Mouse (Mus musculus) common myeloid progenitor, adult 5-6 weeks (primary cell): ENCODE data around the gene Olfr283. TPM values are rescaled to one million over a fixed set of nuclear protein-coding genes. Genes with fewer than 3 reads are reported as not detected.
"Not testable (repeated sequence)": the region's sequence is repeated elsewhere in the genome, so short reads cannot be mapped to it uniquely, and the experiment has no call there.

Experiments used
- ATAC-seq: replicated peaks from 2 replicates; pipeline ENCODE4 v1.8.0; 2016; ENCODE audit warnings: low read depth, mild to moderate bottlenecking, moderate TSS enrichment, inconsistent platforms; ENCODE audit not compliant: poor library complexity, severe bottlenecking
- total RNA-seq: library from RNA; stranded (forward); fragments of 200-1000, 187-1606 nt; gene quantifications from 2 replicates; pipeline ENCODE4 v1.2.3, GENCODE M21; 2017

The Olfr283 gene
- not detected in 2 replicates for total RNA-seq

DNA sequence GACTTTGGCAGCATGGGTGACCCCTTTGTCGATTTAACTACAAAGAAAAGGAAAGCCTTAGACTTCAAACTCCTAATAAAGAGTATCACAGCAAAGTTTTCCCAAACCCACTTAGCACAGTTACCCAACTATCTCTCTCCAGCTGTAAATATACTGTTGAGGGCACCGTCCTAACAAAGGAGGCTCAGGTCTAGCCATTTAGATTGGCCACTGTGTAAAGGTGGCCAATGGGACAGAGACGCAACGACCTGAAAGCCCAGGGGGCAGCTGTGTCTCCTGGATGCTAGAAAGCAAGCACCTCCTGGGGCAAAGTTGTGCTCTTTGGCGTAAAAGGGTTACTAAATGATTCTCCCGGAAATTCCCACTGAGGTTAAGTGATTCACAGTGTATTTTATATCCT, at the start of gene Olfr283:
TSS of gene Olfr283 (minus strand) at position 101 of the 400 bp plus-strand sequence.
- ATAC-seq: no peak

DNA sequence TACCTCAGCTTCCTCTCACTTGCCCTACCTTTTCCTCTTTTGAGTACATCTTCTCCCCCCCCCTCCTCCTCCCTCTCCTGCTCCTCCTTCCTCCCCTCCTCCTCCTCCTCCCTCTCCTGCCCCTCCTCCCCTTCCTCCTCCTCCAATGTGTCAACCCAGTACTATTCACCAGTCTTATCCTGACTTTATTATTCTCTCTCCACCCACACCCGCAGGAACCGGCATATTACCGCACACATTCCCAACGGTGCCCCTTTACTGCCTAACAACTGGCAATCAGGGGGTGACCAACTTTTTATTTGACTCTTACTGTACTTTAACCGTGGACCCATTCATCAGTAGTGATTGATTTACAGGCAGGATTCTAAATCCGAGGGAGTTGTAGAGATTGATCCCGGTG, 44.4 kb upstream of the Olfr283 start:
- ATAC-seq: no peak

DNA sequence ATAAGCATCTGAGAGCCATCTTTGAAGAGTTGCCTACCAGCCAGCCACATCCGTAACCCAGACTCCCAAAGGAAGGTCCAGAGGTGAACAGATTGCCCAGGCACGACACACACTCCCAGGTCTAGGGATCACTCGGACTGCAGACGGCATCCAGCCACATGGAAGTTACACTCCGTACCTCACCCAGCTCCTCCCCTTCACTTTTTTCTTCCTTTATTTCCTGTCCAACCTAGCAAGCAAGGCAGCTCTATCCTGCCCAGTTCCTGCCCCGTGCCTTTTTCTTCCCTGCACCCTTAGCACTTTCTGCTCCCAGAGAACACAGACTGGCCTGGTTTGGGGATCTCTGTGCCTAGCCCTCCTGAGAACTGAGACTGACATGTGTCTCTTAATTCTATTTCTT, 44.0 kb upstream of the Olfr283 start:
- ATAC-seq: no peak

DNA sequence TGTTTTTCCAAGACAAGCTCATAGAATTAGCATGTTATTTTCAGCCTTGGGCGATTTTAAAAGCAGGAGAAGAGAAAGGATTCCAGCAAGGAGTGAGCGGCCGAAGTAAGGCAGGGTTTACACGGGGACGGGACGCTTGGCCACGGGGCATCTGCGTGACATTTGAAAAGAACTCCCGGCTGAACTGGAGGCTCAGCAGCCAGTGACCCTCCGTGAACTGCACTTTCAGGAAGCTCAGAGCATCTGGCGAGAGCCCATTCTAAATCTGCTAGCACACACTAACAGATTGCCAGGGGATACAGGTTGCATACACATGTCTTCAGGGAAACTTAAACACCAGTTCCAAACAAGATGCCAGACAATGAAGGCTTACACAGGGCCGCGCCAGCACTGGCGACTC, 43.6 kb upstream of the Olfr283 start:
- no peak for ATAC-seq

DNA sequence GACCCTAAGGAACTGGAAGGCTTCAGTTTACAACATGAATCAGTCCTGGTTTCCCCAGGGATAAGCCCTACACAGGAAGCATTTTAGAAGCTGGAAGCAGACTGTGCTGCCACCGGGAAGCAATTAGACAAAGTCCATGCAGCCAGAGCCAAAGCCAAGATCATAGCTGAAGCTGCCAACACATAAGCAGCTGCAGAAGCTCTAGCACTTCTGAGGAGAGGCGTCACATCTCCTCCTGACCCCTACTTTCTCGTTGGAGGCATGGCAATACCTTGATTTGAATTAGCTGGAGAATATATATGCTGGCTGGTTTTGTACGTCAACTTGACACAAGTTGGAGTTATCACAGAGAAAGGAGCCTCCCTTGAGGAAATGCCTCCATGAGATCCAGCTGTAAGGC, 40.2 kb upstream of the Olfr283 start:
- no peak for ATAC-seq

DNA sequence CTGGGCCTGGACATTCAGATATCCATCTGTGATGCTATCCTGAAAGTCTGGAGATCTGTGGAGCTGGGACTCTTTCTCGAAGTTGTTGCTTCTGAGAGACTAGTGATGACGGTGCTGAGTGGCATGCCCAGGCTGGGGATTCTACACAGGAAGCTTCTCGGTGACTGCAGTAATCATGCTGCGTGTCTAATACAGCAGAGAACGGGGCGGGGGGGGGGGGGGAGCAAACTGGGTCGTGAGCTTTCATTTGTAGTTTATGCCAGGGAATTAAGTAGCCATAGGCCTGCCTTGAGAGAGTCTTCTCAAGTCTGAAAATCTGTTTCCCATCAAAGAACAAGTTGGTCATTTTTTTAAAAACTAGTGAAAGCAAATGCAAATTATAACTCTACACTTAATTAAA, 37.4 kb upstream of the Olfr283 start:
- no peak for ATAC-seq

DNA sequence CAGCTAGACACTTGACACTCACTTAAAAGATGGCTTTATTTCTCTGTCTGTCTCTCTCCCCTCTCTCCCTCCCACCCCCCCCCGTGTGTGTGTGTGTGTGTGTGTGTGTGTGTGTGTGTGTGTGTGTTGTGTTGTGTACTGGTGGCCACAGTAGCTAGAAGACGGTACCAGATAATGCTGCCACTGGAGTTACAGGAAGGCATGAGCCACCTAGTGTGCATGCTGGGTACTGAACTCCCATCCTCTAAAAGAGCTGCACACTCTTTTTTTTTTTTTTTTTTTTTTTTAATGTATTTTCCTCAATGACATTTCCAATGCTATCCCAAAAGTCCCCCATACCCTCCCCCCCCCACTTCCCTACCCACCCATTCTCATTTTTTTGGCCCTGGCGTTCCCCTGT, 36.5 kb upstream of the Olfr283 start:
- ATAC-seq: peak; percentile 63; the same call in 1 of the 2 replicates

DNA sequence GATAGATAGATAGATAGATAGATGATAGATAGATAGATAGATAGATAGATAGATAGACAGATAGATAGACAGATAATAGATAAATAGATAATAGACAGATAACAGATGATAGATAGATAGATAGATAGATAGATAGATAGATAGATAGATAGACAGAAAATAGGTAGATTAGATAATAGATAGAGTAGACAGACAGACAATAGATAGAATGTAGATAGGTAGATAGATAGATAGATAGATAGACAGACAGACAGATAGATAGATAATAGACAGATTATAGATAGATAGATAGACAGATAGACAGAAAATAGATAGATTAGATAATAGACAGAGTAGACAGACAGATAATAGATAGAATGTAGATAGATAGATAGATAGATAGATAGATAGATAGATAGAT, 36.1 kb upstream of the Olfr283 start:
- not testable (repeated sequence) for ATAC-seq

DNA sequence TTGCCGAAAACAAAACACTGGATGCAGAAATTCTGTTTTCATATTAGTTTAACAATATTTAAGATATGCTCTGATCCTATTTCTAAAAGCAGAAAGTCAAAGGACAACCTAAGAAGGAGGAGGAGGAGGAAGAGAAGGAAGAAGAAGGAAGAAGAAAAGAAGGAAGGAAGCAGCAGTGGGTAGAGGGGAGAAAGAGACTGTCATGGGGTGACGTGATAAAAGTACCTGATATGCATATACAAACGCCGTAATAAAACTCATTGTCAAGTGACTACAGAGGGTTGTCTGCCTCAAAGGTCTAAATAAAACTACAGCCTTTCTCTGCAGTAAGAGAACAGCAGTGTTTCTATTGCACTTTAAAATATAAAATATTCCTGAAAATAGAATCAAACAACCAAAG, 35.2 kb upstream of the Olfr283 start:
- ATAC-seq: no peak

DNA sequence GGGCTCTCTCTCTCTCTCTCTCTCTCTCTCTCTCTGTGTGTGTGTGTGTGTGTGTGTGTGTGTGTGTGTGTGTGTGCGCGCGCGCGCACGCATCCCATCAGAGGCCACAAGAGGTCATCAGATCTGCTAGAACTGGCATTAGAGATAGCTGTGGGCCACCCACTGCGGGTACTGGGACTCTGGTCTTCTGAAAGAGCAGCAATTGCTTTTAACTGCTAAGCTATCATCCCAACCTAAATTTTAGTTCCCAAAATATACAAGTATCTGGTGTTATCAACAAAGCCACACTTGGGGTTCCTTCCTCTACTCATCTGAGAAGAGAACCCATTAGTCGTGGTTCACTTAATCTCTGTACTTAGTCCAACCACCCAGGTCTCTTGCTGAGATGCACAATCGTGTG, 29.5 kb upstream of the Olfr283 start:
- no peak for ATAC-seq

DNA sequence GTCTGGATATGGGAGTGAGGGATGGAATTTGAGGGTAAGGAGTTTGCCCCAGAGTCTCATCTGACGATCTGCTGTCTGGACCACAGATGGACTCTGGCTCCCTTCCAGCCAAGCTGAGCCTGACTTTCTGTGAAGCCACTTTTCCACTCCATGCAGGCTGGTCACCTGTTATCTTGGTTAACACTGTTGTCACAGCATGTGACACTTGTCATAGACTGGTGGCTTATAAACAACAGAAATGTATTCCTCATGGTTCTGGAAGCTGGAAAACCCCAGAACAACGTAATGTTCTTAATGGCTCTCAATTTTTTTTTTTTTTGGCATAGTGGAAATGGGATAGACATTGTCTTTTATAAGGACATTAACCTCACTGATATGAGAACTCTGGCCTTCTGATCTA, 28.9 kb upstream of the Olfr283 start:
- no peak for ATAC-seq

DNA sequence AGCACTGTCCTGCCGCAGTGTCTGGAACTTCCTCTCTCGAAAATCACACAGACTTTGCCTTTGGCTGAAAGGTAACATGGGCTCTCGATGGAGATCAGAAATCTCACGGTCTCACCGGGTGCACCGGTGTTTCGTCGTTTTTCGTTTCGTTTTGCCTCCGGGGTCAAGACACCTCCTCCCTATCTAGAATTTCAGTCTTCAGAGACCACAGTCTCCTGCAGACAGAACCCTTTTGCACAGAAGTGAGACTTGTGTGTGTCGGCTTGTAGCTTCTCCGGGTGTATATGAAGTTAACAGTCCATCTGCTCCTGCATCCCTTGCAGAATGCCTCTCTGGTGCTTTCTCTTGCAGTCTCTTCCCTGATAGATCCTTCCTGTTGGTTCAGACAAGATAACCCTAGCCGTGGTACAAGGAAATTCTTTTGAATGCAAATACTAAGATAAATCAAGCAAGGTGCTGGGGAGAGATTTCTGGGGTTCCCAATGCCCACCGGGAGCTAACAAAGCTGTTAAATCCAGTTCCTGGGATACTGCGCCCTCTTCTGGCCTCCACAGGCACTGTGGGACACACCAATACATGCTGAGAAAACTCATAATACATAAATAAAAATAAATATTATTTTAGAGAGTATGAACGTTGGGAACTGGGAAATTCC, 27.8 kb upstream of the Olfr283 start:
- ATAC-seq: no peak

DNA sequence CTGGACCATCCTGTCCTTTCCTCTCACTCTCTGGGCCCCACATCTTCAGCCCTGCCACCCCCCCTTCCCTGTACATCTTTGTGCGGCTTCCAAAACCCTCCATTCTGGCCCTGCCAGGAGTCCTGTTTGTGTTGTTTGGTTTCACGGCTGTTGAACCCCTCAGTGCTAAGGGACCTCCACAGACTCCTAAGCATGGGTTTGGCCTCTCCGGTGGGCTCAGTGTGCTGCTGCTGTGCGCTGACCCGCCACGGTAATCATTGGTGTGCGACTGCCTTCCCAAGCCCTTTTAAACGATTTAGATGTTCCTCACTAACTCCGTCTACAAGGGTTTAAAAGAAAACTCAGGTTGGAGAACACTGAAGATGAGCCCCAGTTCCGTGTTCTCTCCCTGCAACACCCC, 21.6 kb upstream of the Olfr283 start:
- no peak for ATAC-seq

DNA sequence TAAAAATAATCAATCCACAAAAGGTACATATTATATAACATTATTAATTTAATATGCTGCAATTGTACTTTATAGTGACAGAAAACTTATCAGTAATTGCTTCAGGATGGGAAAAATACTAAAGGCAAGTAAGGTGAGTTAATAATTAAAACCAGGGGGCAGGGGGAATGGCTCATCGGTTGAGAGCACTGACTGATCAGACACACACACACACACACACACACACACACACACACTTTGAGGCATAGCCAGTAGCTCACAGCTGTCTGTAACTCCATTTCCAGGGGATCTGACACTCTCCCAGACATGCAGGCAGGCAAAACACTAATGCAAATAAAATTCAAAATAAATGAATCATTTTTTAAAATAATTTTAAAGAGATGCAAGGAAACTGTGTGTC, 16.4 kb upstream of the Olfr283 start:
- ATAC-seq: no peak

DNA sequence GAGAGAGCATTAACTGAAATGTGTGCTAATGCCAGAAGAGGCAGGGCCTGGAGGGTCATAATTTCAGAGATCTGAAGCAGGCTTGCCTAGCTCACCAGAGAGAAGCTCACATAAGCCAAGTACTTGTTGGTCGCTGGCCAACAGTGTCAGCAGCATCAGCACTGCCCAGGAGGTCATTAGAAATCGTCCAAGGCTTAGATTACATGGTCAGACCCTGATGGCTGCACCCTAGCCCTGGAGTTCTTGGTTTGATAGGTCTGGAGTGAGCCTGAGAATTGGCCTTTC, 11.1 kb upstream of the Olfr283 start:
- ATAC-seq: no peak

DNA sequence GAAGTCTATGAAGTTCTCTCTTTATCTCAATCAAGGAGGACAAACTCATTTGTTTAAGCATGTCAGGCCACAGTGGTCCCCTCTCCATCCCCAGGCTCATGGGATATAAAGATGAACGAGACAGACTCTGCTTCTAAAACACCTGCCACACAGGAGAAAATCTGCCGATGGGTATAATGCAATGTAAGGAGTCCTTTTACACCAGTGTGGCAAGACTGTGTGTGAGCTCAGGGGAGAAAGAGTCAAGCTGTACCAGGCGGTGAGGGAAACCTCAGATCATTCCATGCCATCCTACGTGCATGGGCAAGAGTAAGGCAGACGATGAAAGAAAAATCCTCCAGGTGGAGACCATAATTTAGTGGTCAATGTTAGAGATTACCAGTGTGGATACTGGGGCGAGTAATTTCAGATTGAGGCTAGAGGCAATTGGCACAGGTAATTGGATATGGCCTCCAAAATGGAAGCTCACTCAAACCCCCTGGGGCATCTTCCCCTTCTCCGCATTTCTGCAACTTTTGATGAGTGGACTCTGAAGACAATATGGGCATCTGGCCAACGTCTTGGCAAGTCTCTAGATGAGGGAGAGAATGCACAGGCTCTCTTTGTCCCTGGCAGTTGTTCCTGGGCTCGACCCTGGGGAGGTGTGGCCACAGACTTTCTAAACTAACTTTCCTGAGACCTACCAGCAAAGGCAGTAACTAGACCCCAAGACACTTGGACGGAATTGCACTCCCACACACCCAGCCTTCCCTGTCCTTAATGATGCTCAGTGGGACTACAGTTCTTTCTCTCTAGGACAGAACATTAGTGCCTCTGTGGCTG, 10.5 kb upstream of the Olfr283 start:
- ATAC-seq: no peak

DNA sequence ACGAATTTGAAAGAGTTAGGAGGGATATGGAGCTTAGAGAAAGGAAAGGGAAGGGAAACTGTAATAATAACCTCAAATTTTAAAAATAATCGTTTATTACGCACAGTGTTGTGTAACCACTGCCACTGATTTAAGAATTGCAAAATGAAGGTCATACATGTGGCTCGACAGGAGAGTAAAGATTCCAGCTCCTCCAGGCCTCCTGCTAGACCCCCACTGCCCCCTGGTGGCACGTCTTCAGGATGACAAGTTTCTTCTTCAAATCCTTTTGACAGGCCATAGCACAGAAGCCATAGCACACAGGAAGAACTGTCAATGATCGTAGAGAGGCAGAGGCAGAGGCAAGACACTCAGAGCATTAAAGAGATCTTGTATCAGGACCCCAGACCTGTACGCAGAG, 9.1 kb upstream of the Olfr283 start:
- ATAC-seq: peak; percentile 94

DNA sequence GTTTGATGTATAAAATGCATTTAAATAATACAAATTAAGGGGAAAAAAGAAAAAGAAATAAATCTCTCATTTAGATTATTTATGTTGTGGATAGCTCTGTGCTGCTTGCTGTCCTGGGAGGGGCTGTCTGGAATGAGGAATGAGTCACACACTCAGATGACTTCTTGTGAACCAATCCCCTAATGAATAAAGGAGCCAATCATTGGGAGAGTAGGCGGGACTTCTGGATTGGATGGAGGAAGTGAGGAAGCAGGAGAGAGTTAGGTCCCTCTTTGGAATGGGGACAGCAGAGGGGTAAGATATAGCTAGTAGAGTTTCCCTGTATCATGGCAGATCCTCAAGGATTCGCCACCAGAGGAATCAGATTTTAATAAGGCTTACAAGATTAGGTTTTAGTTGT, 6.9 kb upstream of the Olfr283 start:
- no peak for ATAC-seq

DNA sequence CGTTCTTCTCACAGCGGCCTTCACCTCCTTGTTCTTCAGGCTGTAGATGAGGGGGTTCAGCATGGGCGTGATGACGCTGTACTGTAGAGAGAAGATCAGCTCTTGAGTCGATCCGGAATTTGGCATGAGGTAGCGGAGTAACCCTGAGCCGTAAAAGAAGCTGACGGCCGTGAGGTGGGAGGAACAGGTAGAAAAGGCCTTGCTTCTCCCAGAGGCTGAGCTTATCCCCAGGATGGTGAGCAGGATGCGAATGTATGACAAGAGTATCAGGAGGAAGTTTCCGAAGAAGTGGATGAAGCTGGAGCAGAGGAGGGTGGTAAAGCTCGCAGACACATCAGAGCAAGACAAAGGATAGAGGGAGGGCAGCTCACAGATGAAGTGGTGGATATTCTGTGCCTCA, 2.5 kb downstream of the Olfr283 start:
- no peak for ATAC-seq

DNA sequence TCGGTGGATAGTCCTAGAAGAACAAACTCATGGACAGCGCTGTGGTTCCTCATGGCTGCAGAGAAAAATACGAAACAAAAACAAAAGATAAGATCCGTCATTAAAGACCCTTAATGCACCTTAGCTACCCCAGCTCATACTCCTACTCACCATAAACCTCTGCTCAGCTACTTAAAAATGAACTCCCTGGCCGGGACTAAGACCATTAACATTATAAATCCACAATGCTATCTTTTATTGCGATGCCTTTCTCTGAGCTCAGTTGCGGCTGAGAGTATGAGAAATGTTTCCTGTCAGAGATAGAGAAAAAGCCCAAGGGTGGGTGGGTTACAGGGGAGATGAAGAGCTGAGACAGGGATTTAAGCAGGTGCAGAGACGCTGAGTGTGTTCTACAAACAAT, 39.9 kb downstream of the Olfr283 start, which contains the start of gene Olfr284:
TSS of gene Olfr284 (minus strand) at position 101 of the 400 bp plus-strand sequence.
- ATAC-seq: no peak
